Mouse (Mus musculus): ENCODE data around the gene Ache.

DNA sequence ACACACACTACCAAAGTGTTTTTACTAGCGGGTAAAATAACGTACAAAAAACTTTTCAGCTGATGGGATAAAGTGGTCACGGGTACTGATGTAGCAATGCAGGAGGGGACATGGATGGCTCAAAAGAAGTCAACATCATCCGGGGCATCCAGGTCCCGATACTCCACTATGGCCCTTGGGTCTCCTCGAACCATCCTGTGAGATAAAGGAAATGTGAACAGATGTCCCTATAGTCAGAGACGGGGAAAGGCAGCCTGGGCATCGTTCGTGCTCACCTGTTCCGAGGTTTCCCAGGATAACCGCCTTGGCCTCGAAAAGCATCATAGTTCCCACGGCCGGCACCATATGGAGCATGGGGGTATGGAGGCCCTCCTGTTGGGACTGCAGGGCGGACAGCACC, 8.4 kb downstream of the Ache start:
- no peak for TF ChIP-seq CTCF (IDR thresholded peaks at IDR 0.05; ENCODE audit: extremely low read depth, insufficient read depth, low read length)
- no peak for TF ChIP-seq POLR2A (IDR thresholded peaks at IDR 0.05; ENCODE audit: extremely low read depth, insufficient read depth, low read length)

Data from cortical plate, adult 2 months (tissue).